Mouse (Mus musculus) E14TG2a.4 (cell line): ENCODE measurements around the gene Rbm5.

ENCODE experiments used
- CTCF ChIP-seq: conservative IDR thresholded peaks from 2 replicates; pipeline ENCODE4 v1.5.1; 2014; ENCODE audit warnings: low read length
- NANOG ChIP-seq: IDR thresholded peaks from 2 replicates; pipeline ENCODE4 v1.6.1; 2014; ENCODE audit warnings: borderline replicate concordance, low read length, mixed read lengths
- POU5F1 ChIP-seq: IDR thresholded peaks from 2 replicates; pipeline ENCODE4 v1.6.1; 2014; ENCODE audit warnings: low read length, borderline replicate concordance

- TF ChIP-seq CTCF: no peak
- TF ChIP-seq NANOG: no peak
- TF ChIP-seq POU5F1: no peak
These were observed 41.1 kb downstream of the Rbm5 start for GRCm38 (mm10) chr9:107729709-107730108.
